Mouse (Mus musculus) heart, embryonic 14.5 days (tissue): ENCODE data around the gene Tmem125. TPM values are rescaled to one million over a fixed set of nuclear protein-coding genes. Genes with fewer than 3 reads are reported as not detected.

Experiments
- ATAC-seq: fragments of 200-750 bp; cut with Nextera tagmentation; 2 replicates; pipeline ENCODE4 v1.8.0; 2017; ENCODE audit warnings: low read depth, moderate TSS enrichment; ENCODE audit not compliant: insufficient number of reproducible peaks, insufficient read depth, low FRiP score
- H3K27ac ChIP-seq, 2 experiments: fragments of 200-500 bp in 1 of 2; fragments of 300-500 bp in 1 of 2; sonication (generic) in 1 of 2; replicated peaks in 1 of 2; 2 replicates each; pipeline ENCODE4 v1.5.1; 2012 to 2014; ENCODE audit warnings: low read depth in 2 of 2, low read length in 2 of 2, control low read depth in 1 of 2, mild to moderate bottlenecking in 1 of 2, mixed read lengths in 1 of 2; ENCODE audit not compliant: control insufficient read depth in 1 of 2, insufficient read depth in 1 of 2
- H3K27me3 ChIP-seq: fragments of 300-500 bp; sonication (generic); 2 replicates; pipeline ENCODE4 v1.6.1; 2014; ENCODE audit warnings: mild to moderate bottlenecking, low read length, control low read depth; ENCODE audit not compliant: control insufficient read depth, insufficient read depth
- H3K36me3 ChIP-seq: fragments of 300-500 bp; sonication (generic); 2 replicates; pipeline ENCODE4 v1.6.1; 2014; ENCODE audit warnings: mild to moderate bottlenecking, control low read depth, low read length, mixed read lengths; ENCODE audit not compliant: control insufficient read depth, insufficient read depth
- H3K4me1 ChIP-seq, 2 experiments: fragments of 200-500 bp in 1 of 2; fragments of 300-500 bp in 1 of 2; sonication (generic) in 1 of 2; 2 replicates each; pipeline ENCODE4 v1.6.1; 2012 to 2014; ENCODE audit warnings: low read length in 2 of 2, control low read depth in 1 of 2, mixed read lengths in 1 of 2; ENCODE audit not compliant: control insufficient read depth in 2 of 2, insufficient read depth in 2 of 2
- H3K4me2 ChIP-seq: fragments of 300-500 bp; sonication (generic); 2 replicates; pipeline ENCODE4 v1.6.1; 2014; ENCODE audit warnings: mild to moderate bottlenecking, low read length
- H3K4me3 ChIP-seq, 2 experiments: fragments of 200-500 bp in 1 of 2; fragments of 300-500 bp in 1 of 2; sonication (generic) in 1 of 2; 2 replicates each; pipeline ENCODE4 v1.5.1; 2012 to 2014; ENCODE audit warnings: low read length in 2 of 2, mild to moderate bottlenecking in 2 of 2, control low read depth in 1 of 2, low read depth in 1 of 2, moderate library complexity in 1 of 2; ENCODE audit not compliant: control insufficient read depth in 1 of 2, insufficient read depth in 1 of 2
- H3K9ac ChIP-seq: fragments of 300-500 bp; sonication (generic); 2 replicates; pipeline ENCODE4 v1.6.1; 2014; ENCODE audit warnings: mild to moderate bottlenecking, low read length
- H3K9me3 ChIP-seq: fragments of 300-500 bp; sonication (generic); 2 replicates; pipeline ENCODE4 v1.6.1; 2016; ENCODE audit warnings: low read length, control low read depth; ENCODE audit not compliant: control insufficient read depth
- WGBS: fragments of 180-500 bp; shearing (Covaris S2); extraction: QIAGEN DNeasy Blood & Tissue Kit; methylation state at CpG from one replicate; pipeline ENCODE4 v1.1.7; 2014; 5-methylcytosine and 5-hydroxymethylcytosine counted together
- polyA plus RNA-seq: library from polyadenylated mRNA; unstranded; fragments of >200 nt; fragmentation: Nextera tagmentation; extraction: Ambion mirVana; gene quantifications from 2 replicates; pipeline ENCODE4 v1.2.1, GENCODE M21; 2014

The Tmem125 gene
- 0.24 and 0.43 TPM in 2 replicates for polyA plus RNA-seq

DNA sequence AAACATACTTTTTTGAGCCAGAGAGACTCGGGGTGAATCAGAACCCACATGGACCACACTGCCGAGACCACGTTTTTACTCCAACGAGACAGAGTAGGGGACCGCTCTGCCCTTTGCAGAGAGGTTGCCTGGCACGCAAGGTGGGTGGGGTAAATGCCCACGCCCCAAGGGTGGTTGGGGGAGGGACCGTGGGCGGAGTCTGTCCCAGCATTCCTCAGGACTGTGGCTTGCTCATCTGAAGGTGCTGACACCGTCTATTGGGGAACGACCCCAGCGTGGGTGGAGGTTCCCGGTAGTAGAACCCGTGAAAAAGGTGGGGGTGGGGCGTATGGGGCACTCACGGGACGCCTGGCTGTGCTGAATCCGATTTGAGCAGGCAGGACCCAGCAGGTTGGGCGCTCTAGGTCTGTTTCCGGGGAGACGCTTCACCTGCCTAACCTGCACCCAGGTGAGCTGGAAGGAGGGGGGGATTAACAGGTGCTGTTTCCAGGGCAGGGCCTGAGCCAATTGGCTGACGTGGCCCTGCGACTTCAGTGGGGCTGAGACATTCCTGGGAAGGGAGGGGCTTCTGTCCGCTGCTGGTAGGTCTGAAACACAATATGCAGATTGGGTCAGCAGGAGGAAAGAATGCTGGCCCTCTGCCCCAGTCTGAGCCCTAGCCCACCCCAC, at the start of gene Tmem125:
Tmem125 (minus strand) TSS at position 453 of the 669 bp plus-strand sequence.
- H3K27me3 ChIP-seq, result peaks cover 6% of the 10 kb centered on the region
- no peaks in the 10 kb centered on the region for H3K9me3 ChIP-seq
- 2% methylated on average over 22 of the region's 24 CpGs for WGBS
- ATAC-seq, result peak; percentile 43
- H3K4me1 ChIP-seq, result peaks cover 4 to 7% of the 10 kb centered on the region in 2 experiments; a peak in 1 of 4 replicates
- H3K9ac ChIP-seq, result peak within 1 kb of the TSS; percentile 57
- peak within 1 kb of the TSS; percentile 78 for H3K4me2 ChIP-seq
- H3K4me3 ChIP-seq, result peak within 1 kb of the TSS; percentile 36 to 40
- no peaks in the 10 kb centered on the region for H3K36me3 ChIP-seq
- no peak within 1 kb of the TSS for H3K27ac ChIP-seq

GRCm38 (mm10) chr4:118589733-118590130, 45.9 kb upstream of the Tmem125 start:
- no peak overlapping the region for H3K4me2 ChIP-seq
- no peaks in the 10 kb centered on the region for H3K36me3 ChIP-seq
- H3K4me1 ChIP-seq, result peaks cover 0 to 2% of the 10 kb centered on the region in 2 experiments; a peak in 1 of 4 replicates
- 5% methylated on average over 7 of the region's 7 CpGs for WGBS
- H3K27ac ChIP-seq, result no peak overlapping the region
- H3K9me3 ChIP-seq, result no peaks in the 10 kb centered on the region
- H3K4me3 ChIP-seq, result no peak overlapping the region
- no peak overlapping the region for H3K9ac ChIP-seq
- H3K27me3 ChIP-seq, result no peaks in the 10 kb centered on the region; the same call in 1 of the 2 replicates
- ATAC-seq, result no peak

- H3K36me3 ChIP-seq, result no peaks in the 10 kb centered on the region
- no peak overlapping the region for H3K9ac ChIP-seq
- no peaks in the 10 kb centered on the region; the same call in 1 of the 2 replicates for H3K27me3 ChIP-seq
- H3K4me1 ChIP-seq, result peaks cover 0 to 2% of the 10 kb centered on the region in 2 experiments; a peak in 1 of 4 replicates
- H3K4me2 ChIP-seq, result no peak overlapping the region
- no peak overlapping the region for H3K4me3 ChIP-seq
- no peaks in the 10 kb centered on the region for H3K9me3 ChIP-seq
- WGBS, result 60% methylated on average over 12 of the region's 12 CpGs
- H3K27ac ChIP-seq, result no peak overlapping the region
- ATAC-seq, result no peak
Observed at GRCm38 (mm10) chr4:118589053-118589732, 45.3 kb upstream of the Tmem125 start.

GRCm38 (mm10) chr4:118582629-118583028, 38.8 kb upstream of the Tmem125 start:
- no peak for ATAC-seq
- WGBS, result 92% methylated on average over 8 of the region's 8 CpGs
- Histone ChIP-seq H3K27ac (no peak overlapping the region), H3K9me3 (no peaks in the 10 kb centered on the region), H3K36me3 (no peaks in the 10 kb centered on the region), H3K4me1 (peaks cover 0 to 2% of the 10 kb centered on the region in 2 experiments; a peak in 1 of 4 replicates), H3K9ac (no peak overlapping the region), H3K4me3 (no peak overlapping the region), H3K4me2 (no peak overlapping the region), H3K27me3 (no peaks in the 10 kb centered on the region)

- Histone ChIP-seq H3K4me1 (no peaks in the 10 kb centered on the region), H3K9me3 (no peaks in the 10 kb centered on the region), H3K4me2 (no peak overlapping the region), H3K9ac (no peak overlapping the region), H3K36me3 (no peaks in the 10 kb centered on the region), H3K4me3 (no peak overlapping the region), H3K27me3 (peaks cover 6% of the 10 kb centered on the region; the same call in 1 of the 2 replicates), H3K27ac (no peak overlapping the region)
- WGBS, result 43% methylated on average over 11 of the region's 11 CpGs
- ATAC-seq, result no peak
Observed at GRCm38 (mm10) chr4:118581508-118581907, 37.7 kb upstream of the Tmem125 start.

- no peaks in the 10 kb centered on the region for H3K9me3 ChIP-seq
- no peak for ATAC-seq
- no peak overlapping the region for H3K9ac ChIP-seq
- no peaks in the 10 kb centered on the region for H3K4me1 ChIP-seq
- H3K27ac ChIP-seq, result no peak overlapping the region
- H3K4me2 ChIP-seq, result no peak overlapping the region
- no peak overlapping the region for H3K4me3 ChIP-seq
- WGBS, result 45% methylated on average over 13 of the region's 13 CpGs
- peaks cover 9% of the 10 kb centered on the region for H3K27me3 ChIP-seq
- no peaks in the 10 kb centered on the region for H3K36me3 ChIP-seq
Observed at GRCm38 (mm10) chr4:118579313-118579712, 35.5 kb upstream of the Tmem125 start.

DNA sequence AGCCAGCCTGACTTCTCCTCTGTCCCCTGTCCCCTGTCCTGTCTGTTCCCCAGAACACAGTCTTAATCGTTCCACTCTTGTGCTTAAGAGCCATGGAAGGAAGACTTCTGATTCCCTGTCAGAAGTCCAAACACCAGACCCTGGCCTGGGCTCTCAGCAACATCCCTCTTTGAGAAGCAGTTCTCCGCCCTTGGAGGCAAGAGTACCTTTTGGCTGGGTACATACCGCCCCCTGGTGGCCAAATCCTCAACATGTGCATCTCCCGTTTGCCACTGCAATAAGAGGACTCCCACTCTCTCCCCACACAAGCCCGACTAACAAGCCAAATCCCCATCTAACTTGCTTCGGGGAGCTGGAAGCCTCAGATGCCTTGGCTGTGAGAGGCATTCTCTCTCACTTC, 32.3 kb upstream of the Tmem125 start:
- no peak overlapping the region for H3K9ac ChIP-seq
- no peak overlapping the region for H3K4me3 ChIP-seq
- no peak for ATAC-seq
- no peak overlapping the region for H3K4me2 ChIP-seq
- H3K9me3 ChIP-seq, result no peaks in the 10 kb centered on the region
- no peaks in the 10 kb centered on the region for H3K36me3 ChIP-seq
- 8% methylated on average over 6 of the region's 6 CpGs for WGBS
- H3K4me1 ChIP-seq, result no peaks in the 10 kb centered on the region
- peaks cover 14% of the 10 kb centered on the region for H3K27me3 ChIP-seq
- no peak overlapping the region for H3K27ac ChIP-seq
